Mouse (Mus musculus) embryo, embryonic 11 days (tissue): ENCODE measurements around the gene Arhgap20.

Source experiments
- DNase-seq: peaks from one replicate; pipeline ENCODE4 v3.0.0-alpha.2; 2015

The Arhgap20 gene

DNA sequence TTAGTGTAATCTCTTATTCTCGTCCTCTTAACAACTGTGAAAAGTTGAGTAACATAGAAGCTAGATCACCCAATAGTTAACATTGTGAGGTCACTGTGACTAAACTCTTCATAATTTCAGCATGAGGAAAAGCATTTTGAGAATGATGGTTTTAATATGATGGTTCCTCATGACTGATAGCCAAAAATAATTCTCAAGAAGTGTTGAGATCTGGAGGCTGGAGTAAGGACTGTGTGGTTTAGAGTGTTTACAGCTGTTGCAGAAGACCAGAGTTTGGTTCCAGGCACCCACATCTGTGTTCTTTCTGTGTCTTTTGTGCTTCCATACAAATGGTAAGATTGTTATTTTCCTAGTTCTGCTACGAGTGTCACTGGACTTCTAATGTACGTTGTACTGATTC is 42.1 kb downstream of the Arhgap20 start:
- DNase-seq: no peak

GRCm38 (mm10) chr9:51812931-51813330 is 47.8 kb downstream of the Arhgap20 start:
- DNase-seq: no peak

GRCm38 (mm10) chr9:51824516-51824915 is 59.4 kb downstream of the Arhgap20 start:
- no peak for DNase-seq

DNA sequence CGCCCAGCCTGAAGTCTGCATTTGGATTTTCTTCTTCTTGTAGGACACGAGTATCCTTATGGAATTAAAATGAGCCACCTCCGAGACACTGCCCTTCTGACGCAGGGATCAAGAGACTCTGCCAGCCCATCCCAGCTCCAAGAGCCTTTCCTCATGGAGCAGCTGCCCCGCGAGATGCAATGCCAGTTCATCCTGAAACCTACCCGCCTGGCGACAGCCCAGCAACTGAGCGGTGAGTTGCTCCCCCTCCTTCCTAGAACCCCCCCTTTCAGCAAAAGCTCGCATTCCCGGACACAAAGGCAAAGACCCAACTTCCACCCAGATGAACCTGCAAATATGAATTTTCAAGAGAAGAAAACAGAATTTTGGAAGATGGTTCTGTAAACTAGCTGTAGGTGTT is 66.5 kb downstream of the Arhgap20 start:
- no peak for DNase-seq

- DNase-seq: no peak
Measured at GRCm38 (mm10) chr9:51832368-51832767, 67.2 kb downstream of the Arhgap20 start.

- DNase-seq: no peak
Measured at GRCm38 (mm10) chr9:51837716-51838115, 72.6 kb downstream of the Arhgap20 start.

GRCm38 (mm10) chr9:51843216-51843615 is 78.1 kb downstream of the Arhgap20 start:
- no peak for DNase-seq

GRCm38 (mm10) chr9:51845796-51846195 is 80.7 kb downstream of the Arhgap20 start:
- no peak for DNase-seq

DNA sequence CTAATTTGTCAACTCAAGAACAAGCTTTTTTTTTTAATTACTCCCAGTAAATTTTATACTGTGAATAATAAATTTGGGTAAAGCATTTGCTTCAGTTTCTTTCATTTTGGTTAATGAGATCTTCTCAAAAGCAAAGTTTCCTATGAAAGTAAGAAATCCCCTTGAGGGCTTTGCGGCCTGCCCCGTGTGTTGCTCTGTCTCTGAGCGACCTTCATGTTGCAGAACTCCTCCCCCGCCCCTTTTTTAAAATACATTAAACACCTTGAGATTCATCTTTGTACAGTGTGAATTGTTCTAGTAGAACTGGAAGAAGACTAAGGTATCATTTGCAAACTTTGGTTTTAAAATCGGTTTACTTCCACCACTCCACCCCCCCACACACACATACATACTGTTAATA is 88.6 kb downstream of the Arhgap20 start:
- DNase-seq: no peak

- DNase-seq: no peak
Measured at GRCm38 (mm10) chr9:51864273-51864672, 99.1 kb downstream of the Arhgap20 start.

DNA sequence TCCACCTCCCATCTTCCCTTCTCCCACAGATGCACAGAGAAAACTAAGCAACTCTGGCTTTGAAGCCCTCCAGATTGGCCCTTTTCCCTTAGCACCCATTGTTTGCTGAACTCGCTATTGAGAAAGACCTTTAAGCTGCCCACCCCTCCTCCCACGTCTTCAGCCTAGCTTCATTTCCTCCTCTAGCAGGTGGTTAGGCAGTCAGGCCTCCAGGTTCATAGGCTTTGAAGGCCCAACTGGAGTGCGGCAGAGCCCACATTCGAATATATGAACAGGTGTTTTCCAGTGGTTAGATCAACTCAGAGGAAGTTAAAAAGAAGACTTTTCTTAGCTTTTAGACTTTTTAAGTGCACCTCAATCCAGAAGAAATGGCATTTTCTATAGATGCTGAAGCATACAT is 101.5 kb downstream of the Arhgap20 start:
- DNase-seq: no peak

DNA sequence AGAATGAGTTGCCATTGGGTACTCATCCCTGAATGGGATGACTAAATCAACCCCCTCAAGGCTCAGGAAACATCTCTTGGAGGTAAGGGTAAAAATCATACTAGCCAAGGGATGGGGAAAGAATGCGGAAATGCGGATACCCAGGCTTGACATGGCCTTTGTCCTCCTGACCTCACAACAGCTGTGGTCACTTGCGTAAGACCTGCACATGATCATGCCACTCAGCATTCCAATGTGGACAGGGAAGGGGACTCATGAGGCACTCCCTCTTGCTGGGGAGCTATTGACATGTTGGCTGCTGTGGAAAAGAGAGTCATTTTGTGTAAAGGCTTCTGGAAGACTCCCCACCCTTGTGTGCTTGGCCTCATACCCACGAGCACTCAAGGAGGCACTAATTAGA is 103.9 kb downstream of the Arhgap20 start:
- DNase-seq: no peak

DNA sequence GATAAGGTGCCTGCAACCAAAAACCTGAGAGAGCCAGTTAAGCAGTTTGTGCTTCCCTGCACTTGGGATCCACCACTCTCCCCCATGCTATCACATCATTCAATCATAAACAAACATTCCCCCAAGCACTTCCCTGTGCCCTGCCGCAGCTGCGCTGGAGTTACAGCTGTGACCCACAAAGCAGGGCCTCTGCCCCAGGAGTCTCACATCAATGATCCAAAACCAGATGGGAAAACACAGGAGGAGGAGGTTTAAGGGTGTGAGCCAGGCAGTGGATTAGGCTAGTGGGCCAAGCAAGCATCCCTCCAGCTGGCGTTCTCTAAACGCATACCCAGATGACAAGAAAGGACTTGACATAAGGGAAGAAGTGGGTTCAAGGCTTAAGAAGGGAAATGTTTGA is 109.2 kb downstream of the Arhgap20 start:
- DNase-seq: peak; percentile 45

GRCm38 (mm10) chr9:51875531-51875930 is 110.4 kb downstream of the Arhgap20 start:
- DNase-seq: no peak

GRCm38 (mm10) chr9:51881386-51881785 is 116.2 kb downstream of the Arhgap20 start:
- DNase-seq: peak; percentile 67

DNA sequence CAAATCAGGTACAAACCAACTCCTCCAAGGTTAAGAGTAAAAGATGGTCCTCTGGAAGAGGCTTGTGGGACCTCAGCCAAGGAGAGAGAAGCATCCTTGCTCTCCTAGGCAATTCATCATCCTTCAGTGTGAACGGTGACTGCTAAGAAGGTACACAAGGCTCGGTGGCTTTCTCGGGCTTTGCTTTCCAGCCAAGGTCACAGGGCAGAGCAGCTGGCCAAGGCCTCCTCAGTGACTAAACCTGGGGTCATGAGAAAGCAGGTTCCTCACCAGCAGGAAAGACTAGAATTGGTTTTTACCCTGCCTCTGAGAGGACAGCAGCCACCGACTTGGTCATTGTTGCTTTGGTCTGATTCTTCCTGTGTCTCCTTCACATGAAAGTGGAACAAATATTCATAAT is 116.7 kb downstream of the Arhgap20 start:
- no peak for DNase-seq

DNA sequence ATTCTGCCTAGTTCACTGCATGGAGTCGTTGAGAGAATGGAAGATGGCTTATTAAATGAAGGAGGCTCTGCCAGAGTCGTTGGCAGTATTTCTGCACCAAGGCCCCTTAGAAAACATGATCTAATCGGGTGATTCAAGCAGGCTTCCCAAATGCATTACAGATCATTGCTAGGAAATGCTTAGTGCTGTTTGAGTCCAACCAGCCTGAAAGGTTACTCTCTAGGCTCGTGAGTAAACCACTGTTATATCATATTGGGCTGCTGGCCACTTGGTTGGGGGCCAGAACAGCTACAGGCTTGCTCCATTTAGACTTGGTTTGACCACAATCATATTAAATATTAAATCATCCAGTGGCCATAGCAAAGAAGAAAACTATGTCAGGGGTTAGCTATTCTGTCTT is 118.2 kb downstream of the Arhgap20 start:
- no peak for DNase-seq

- no peak for DNase-seq
Measured at GRCm38 (mm10) chr9:51892921-51893320, 127.8 kb downstream of the Arhgap20 start.
